Mouse (Mus musculus) testis, adult 2 months (tissue): ENCODE measurements at regions not wholly inside any gene's neighbourhood (a gene's known extent, or its start where the extent isn't known, plus 50 kb on each side); places are given as distances from the start of the nearest gene placed in this dataset.

Experiments used
- H3K27ac ChIP-seq: fragments of 200-500 bp; 2 replicates; pipeline ENCODE4 v1.5.1; 2012; ENCODE audit warnings: low read depth, low read length; ENCODE audit not compliant: control insufficient read depth, insufficient read depth
- H3K27me3 ChIP-seq: fragments of 200-500 bp; 2 replicates; pipeline ENCODE4 v1.6.1; 2012; ENCODE audit warnings: mild to moderate bottlenecking, low read length, moderate library complexity; ENCODE audit not compliant: control insufficient read depth, insufficient read depth
- H3K36me3 ChIP-seq: fragments of 200-500 bp; 2 replicates; pipeline ENCODE4 v1.6.1; 2012; ENCODE audit warnings: mild to moderate bottlenecking, low read length; ENCODE audit not compliant: control insufficient read depth, insufficient read depth
- H3K4me1 ChIP-seq: fragments of 200-500 bp; 2 replicates; pipeline ENCODE4 v1.6.1; 2012; ENCODE audit warnings: low read length; ENCODE audit not compliant: control insufficient read depth, insufficient read depth
- H3K4me3 ChIP-seq: fragments of 200-500 bp; 2 replicates; pipeline ENCODE4 v1.5.1; 2012; ENCODE audit warnings: low read depth, mild to moderate bottlenecking, low read length, moderate library complexity, mixed read lengths; ENCODE audit not compliant: control insufficient read depth
- CTCF ChIP-seq: fragments of 200-500 bp; IDR thresholded peaks from 2 replicates; pipeline ENCODE4 v1.5.1; 2012; ENCODE audit warnings: low read depth, mild to moderate bottlenecking, inconsistent platforms, low read length, moderate library complexity; ENCODE audit not compliant: control insufficient read depth, insufficient read depth, insufficient replicate concordance
- POLR2A ChIP-seq: fragments of 200-500 bp; IDR thresholded peaks from 2 replicates; pipeline ENCODE4 v1.6.1; 2012; ENCODE audit warnings: low read depth, mild to moderate bottlenecking, inconsistent platforms, low read length, moderate library complexity; ENCODE audit not compliant: control insufficient read depth

DNA sequence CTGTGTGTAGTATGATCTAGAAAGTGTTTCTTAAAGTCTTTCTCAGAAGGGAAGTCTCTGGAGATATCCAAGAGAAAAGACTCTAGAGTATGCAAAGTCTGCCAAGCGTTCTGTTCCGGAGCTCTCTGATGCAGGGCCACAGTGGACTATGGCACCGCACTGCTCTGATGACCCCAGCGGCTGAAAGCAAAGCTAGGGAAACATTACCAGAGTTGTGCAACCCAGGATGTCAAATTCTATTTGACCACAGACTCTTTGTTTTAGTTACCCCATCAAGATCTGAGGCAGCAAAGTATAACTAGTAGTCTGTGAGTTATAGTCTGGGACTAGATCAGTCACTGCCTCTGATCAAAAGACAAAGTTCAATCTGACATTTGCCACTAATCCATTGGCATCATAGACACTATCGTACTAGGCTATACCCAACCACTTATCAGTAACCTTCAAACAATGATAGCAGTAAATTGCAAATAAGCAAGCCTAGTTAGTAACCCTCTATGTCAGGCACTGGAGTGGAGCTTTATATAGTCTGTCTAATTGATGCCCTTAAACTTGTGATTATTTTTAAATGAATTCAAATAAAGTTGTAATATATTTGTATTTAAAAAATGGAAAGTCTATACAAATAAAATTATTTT lies 198.9 kb upstream of the Ccdc122 start:
- Histone ChIP-seq H3K27ac (no peak overlapping the region), H3K36me3 (no peaks in the 10 kb centered on the region), H3K4me3 (no peak overlapping the region), H3K27me3 (no peaks in the 10 kb centered on the region), H3K4me1 (no peaks in the 10 kb centered on the region)
- TF ChIP-seq CTCF (no peak), POLR2A (no peak)

DNA sequence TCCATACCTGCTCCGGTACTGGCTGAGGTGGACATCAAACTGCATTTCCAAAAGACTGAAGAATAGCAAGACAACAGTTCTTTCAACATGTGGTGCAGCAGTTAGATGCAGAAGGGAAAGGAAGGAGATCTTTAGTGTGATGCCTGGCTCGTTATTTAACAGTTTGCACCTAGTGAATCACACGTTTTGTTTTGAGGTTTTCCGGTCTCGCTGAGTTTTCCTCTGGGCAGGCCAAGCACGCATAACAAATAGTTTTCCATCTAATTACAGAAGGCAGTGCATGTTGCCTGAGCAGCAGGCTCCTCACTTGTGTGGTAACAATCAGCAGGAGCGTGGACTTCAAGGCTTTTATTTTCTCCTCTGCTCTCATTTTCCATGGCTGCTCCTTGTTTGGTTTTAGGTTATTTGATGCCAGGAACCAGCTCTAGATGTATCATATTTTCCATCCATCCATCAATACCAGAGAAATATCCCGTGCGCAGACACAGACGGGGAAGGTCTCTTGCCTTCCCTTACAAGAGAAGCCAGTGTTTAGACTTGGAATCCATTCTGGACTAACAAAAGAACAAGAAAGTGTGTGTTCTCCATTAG lies 199.6 kb upstream of the Ccdc122 start:
- TF ChIP-seq CTCF (no peak), POLR2A (no peak)
- Histone ChIP-seq H3K4me1 (no peaks in the 10 kb centered on the region), H3K36me3 (no peaks in the 10 kb centered on the region), H3K27ac (no peak overlapping the region), H3K27me3 (no peaks in the 10 kb centered on the region), H3K4me3 (no peak overlapping the region)

DNA sequence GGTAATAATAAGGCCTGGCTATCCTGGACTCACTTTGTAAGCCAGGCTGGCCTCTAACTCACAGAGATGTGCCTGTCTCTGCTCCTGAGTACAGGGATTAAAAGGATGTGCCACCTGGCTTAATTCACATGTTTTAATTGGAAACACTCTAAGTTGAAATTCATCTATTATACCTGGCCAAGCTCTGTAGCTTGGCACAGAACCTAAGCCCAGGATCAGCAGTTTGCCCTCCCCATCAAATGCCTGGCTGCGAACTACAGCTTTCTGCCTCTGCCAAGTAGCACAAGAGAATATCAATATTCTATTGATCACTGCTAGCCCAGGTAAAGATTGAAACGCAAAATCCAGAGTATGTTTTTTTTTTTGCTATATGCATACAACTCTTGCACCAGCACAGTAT lies 200.3 kb upstream of the Ccdc122 start:
- H3K4me1 ChIP-seq = no peaks in the 10 kb centered on the region
- H3K4me3 ChIP-seq = no peak overlapping the region
- no peaks in the 10 kb centered on the region for H3K36me3 ChIP-seq
- no peaks in the 10 kb centered on the region for H3K27me3 ChIP-seq
- H3K27ac ChIP-seq = no peak overlapping the region
- TF ChIP-seq CTCF (no peak), POLR2A (no peak)

DNA sequence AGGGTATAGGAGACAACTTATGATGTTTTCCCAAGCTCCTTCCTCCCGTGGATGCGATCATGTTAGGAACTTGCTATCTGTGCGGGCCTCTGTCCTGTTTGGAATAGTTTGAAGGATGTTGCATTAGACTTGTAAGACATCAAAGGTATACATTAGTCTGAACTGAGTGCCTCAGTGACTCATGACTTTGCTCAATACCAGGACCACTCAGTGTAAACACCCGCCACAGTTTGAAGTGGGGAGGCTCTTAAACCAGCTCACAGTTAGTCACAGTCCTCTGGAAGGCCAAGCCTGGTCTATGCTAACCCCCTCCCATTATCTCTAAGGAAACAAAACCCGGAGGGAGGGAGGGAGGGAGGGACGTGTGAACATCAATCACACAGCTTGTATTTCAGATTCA lies 202.5 kb upstream of the Ccdc122 start:
- Histone ChIP-seq H3K27ac (no peak overlapping the region), H3K27me3 (no peaks in the 10 kb centered on the region), H3K4me1 (no peaks in the 10 kb centered on the region), H3K4me3 (no peak overlapping the region), H3K36me3 (no peaks in the 10 kb centered on the region)
- no peak for TF ChIP-seq CTCF

DNA sequence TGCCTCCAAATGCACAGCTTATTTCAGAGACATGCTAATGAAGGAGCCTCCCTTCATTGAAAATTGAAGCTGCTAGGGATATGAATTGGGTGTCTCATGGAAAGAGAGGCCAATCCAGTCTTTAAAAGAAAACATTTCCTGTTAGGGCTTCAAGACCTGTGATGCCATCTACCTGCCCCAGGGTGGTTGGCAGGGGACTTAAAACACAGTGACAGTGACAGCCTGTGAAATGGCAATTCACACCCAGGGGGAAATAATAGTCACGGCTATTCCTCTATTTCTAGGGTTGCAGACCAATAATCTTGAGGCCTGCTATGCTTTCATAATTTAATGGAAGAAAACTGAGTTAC lies 207.4 kb upstream of the Ccdc122 start:
- no peak overlapping the region for H3K27ac ChIP-seq
- no peaks in the 10 kb centered on the region for H3K4me1 ChIP-seq
- TF ChIP-seq CTCF (no peak), POLR2A (no peak)
- no peak overlapping the region for H3K4me3 ChIP-seq
- H3K36me3 ChIP-seq = no peaks in the 10 kb centered on the region
- no peaks in the 10 kb centered on the region for H3K27me3 ChIP-seq

DNA sequence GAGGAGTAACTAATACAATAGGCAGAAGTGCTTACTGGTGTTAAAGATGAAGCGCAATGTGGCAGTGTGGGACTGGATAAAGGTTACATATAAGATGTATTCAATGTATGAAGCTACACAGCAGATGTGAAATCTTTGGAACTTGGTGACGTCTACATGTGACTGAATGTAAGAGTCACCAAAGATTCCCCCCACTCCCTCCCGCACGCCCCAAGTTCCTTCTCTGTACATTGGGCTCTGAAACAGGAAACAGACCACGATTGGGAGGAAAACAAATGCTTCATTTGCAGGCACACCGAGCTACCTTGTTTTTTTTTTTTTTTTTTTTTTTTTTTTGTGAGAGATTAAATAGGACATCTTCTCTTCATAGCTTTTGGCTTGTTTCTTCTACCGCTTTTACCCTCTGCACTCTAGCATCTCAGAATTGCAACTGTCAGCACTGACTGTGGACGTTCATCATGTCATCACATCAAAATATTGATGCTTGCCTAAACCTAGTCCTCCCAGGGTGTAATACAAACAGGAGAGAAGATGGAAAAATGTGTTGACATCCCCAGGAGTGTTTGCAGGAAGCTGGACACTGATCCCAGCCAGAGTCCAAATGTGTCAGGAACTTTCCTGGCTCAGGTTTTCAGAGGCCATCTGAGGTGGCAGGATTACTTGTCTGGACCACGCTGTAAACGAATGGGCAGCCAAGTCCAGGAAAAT lies 208.0 kb upstream of the Ccdc122 start:
- no peak overlapping the region for H3K4me3 ChIP-seq
- TF ChIP-seq CTCF = no peak
- TF ChIP-seq POLR2A = no peak

DNA sequence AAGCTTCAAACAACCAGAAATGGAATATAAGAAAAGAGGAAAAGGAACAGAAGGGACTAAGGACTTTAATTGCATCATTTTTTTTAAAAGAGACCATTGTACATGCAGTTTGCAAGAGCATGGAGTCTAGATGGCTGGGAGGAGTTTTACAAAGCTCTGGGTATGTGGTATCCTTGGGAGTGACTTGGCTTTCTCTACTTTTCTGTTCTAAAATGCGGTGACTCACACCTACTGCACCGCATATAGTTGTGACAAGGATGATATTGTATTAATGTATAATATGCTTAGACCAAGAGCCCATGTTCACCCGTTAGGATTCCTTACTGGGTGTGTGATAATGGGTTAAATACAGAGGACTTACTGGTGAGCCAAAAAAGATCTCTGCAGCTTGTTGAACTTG lies 212.5 kb upstream of the Ccdc122 start:
- H3K4me1 ChIP-seq = no peaks in the 10 kb centered on the region
- TF ChIP-seq CTCF = no peak
- TF ChIP-seq POLR2A = no peak
- no peak overlapping the region for H3K4me3 ChIP-seq
- H3K27ac ChIP-seq = no peak overlapping the region
- H3K27me3 ChIP-seq = no peaks in the 10 kb centered on the region
- H3K36me3 ChIP-seq = no peaks in the 10 kb centered on the region

More for the DNA sequence above, 208.0 kb upstream of the Ccdc122 start:
- Histone ChIP-seq H3K4me1 (no peaks in the 10 kb centered on the region), H3K27ac (no peak overlapping the region), H3K36me3 (no peaks in the 10 kb centered on the region), H3K27me3 (no peaks in the 10 kb centered on the region)

DNA sequence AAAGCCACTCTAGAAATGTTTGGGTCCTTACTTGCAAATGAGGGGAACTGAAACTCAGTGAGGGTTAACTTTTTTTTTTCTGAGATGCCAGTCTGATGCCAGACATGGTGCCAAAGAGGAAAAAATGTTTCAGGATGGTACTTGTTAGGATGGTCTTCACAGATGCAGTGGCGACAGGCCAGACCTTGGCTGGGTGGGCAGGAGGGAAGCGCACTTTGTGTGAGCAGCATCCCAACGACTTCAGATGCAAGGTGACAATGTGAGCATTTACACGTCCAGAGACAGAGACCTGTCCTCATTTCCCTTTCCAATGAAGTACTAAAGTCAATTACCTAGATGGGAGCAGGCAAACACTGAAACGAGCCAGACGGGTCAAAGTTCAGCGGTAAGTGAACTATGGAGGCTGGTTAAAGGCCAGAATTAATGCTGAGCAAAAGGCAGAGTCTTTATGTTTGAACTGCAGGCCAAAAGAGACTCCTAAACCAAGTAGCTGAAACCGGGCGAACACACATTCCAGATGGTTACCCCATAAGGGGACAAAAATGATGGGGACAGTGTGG lies 213.7 kb upstream of the Ccdc122 start:
- Histone ChIP-seq H3K4me3 (no peak overlapping the region), H3K27ac (no peak overlapping the region), H3K27me3 (no peaks in the 10 kb centered on the region), H3K36me3 (no peaks in the 10 kb centered on the region), H3K4me1 (no peaks in the 10 kb centered on the region)
- TF ChIP-seq CTCF = no peak
- TF ChIP-seq POLR2A = no peak
